Mouse (Mus musculus) spleen, postnatal 4 days (tissue): ENCODE measurements around the gene Taf6.
"Not testable (repeated sequence)": the region's sequence is repeated elsewhere in the genome, so short reads cannot be mapped to it uniquely, and the experiment has no call there.

Experiments
- DNase-seq, 2 experiments: peaks; one replicate each; pipeline ENCODE4 v3.0.0; 2022; ENCODE audit warnings: low spot score in 2 of 2

Taf6 gene

DNA sequence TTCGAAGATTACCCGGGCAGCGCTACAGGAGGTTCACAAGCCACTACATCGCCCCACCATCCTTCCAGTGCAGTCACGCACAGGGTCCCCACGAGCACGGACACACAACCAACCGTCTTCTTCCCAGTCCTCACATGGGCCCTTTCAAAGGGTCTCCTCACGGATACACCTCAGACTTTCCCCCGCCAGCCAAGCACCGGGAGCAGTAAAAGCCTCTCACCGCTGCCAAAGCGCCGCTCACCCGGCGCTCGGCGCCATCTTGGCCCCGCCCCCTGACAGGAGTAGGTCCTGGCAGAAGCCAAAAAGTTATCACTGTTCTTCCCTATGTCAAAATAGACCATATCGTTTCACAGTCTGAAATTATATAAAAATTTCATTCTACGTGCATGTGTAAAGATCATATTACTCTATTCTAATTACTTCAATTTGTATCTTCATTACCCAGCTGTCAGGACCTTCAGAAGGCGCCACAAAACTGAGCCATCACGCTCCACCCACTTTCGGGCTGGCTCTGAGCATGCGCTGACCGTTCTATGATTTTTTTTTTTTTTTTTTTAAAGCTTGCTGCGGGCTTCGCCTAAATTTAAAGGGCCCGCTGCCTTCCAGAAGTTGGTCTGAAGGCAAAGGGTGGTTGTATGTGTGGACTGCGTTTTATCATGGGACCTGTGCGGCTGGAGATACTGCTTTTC lies at the start of gene Taf6, which contains the start of gene Cnpy4:
Gene Taf6, minus strand, starts transcription at position 502 of the 689 bp plus-strand sequence.
Gene Cnpy4, plus strand, starts transcription at position 536 of the 689 bp plus-strand sequence.
- DNase-seq, result peak; percentile 85 to 93

DNA sequence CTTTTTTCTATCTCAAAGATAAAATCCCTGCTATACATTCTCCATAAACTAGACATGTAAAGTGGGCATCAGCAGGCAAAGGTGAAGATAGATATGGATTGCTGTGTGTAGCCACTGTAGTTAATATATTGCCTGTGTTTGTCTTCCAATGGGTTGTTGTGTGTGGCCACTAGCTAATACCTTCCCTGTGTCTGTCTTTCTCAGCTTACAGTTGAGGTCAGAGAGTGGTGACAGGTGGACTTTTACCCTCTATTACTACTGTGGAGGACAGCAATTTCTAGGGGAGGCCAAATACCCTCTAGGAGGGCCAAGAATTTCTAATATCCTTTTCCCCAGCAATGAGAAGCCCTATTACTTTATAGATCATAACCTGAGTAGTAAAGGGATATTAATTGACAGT lies 47.0 kb upstream of the Taf6 start:
- DNase-seq, result no peak

DNA sequence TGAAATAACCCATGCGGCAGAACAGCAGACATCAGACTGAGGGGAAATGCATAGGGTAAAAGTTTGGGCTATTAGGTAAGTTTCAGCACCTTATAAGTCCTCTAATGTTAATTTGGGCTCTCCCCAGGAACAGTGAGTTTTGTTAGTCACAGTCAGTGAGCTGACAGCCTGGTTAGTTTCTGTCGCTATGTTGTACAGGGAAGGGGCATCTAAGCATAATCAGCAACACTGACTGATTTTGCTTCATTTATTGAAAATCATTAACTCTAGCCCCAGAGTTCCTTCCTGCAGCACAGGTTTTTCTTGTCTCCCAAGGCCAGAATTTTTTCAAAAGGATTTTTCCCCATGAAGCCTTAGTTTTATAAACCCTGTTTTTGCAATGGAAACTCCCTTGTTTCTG lies 46.5 kb upstream of the Taf6 start:
- DNase-seq, result no peak

DNA sequence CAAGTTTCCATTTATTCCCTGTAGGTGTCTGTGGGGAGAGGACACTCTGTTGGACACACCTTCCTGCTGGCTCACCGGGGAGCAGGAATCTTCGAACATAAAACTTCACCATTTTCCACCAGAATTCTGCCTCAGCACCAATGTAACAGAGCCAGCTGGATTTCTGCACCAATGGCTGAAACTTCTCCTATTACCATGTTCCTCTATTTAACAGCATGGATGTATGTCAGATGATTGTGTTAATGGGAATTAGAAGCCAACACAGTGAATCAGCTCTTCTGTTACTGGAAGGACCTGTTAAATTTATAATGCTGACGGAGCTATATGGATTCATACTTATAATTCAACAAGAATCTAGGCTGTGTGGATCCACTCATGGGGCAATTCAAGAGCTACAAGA lies 42.3 kb upstream of the Taf6 start:
- no peak for DNase-seq

DNA sequence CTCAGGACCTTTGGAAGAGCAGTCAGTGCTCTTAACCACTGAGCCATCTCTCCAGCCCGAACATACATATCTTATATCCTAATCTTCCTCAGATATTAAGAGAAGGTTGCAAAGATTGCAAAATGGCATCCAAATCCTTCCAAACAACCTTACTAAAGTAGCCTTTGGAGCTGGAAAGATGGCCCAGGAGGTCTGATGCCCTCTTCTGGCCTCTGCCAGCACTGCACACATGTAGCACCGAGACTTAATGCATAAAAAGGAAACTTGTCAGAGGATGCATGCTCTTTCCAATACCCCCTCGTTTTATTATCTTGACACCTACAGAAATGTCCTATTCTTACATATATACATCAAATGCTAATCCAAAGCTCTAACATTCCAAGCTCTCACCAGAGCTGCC lies 40.8 kb upstream of the Taf6 start:
- DNase-seq, result peak; percentile 41 to 80

DNA sequence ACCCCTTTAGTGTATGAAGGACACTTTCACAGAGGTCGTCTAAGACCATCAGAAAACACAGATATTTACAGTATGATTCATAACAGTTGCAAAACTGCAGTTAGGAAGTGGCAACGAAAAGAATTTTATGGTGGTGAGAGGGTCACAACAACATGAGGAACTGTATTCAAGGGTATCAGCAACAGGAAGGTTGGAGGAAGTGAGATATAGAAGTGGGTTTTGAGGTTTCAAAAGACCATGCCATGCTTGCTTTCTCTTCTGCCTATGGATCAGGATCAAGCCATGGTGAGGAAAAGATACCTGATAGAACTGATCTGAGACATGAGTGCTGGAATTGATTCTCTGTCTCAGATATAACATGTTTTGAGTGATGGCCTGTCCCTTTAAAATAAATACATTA lies 40.1 kb upstream of the Taf6 start:
- DNase-seq, result no peak

DNA sequence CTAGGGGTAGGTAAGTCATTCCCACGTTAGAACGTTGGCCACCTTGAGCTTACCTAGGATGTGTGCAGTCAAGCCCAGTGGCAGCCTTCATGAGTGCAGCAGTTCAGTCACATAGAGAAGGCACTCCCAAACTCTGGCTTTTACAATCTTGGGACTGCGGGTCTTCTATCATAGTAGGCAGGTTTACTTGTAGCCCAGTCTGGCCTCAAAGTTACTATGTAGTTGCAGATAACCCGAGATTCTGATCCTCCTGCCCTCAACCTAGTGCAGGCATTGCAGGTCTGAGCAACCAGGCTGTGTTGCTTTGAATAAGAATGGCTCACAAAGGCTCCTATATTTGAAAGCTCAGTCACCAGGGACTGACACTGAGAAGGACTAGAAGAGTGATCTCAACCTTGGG lies 39.2 kb upstream of the Taf6 start:
- no peak for DNase-seq

DNA sequence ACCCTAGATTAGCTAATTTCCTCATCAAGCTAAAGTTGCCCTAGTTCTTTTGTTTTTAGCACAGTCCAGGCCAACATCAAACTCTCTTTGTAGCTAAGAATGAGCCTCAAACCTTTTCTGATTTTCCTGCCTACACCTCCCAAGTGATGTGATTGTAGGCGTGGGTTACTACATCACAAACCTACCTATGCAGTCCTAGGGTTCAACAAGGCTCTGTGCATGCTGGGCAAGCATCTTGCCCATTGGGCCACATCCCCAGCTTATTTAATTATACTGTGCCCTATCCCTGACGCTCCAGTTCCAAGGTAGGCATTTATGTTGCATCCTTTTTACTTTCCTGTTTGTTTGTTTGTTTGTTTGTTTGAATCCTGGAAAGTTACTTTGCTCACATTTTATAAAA lies 38.4 kb upstream of the Taf6 start, which contains the start of gene Nxpe5:
Gene Nxpe5, plus strand, starts transcription at position 199 of the 400 bp plus-strand sequence.
- no peak for DNase-seq

DNA sequence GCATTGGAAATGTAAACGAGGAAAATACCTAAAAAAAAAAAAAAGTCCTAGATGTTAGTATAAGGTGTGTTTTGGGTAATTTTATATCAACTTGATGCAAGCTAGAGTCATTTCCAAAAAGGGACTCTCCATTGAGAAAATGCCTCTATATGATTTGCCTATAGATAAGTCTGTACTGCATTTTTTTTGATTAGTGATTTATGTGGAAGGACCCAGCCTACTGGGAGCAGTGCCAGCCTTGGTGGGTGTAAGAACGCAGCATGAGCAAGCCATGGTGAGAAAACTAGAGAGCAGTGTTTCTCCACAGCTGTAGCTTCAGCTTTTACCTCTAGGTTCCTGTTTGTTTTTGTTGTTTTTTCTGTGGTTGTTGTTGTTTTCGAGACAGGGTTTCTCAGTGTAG lies 36.0 kb upstream of the Taf6 start:
- no peak for DNase-seq

DNA sequence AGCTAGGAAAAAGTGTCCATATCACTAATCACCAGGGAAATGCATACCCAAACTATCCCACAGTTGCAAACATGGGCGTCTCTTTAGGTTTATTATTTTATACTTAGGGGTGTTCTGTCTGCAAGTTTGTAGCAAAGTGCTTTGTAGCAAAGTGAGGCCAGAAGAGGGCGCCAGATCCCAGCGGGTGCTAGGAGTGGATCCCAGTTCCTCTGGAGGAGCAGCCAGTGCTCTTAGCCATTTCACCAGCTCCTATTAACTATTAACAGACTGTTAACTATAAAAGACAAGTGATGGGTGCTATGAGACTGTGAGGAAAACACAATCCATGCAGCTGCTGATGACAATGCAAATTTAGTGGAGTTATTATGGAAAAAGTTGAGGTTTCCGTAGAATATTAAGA lies 34.9 kb upstream of the Taf6 start:
- peak; percentile 80 to 95 for DNase-seq

DNA sequence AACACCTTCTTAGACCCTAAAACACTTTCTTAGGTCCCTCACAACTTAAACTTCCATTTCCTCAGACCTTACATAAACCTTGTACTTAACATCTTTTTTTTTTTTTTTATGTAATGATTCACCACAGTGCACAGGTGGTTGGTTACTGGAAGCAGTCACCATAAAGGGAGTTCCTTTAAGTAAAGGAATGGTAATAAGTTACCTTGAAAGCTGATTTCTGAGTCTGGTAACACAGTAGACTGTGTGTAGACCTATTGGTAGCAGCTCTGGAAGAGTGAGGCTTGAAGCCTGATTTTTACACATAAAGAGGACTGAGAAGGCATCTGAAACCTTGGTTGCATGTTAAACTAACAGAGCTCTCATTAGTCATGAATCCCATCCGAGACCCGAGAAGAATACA lies 32.6 kb upstream of the Taf6 start:
- DNase-seq, result no peak

DNA sequence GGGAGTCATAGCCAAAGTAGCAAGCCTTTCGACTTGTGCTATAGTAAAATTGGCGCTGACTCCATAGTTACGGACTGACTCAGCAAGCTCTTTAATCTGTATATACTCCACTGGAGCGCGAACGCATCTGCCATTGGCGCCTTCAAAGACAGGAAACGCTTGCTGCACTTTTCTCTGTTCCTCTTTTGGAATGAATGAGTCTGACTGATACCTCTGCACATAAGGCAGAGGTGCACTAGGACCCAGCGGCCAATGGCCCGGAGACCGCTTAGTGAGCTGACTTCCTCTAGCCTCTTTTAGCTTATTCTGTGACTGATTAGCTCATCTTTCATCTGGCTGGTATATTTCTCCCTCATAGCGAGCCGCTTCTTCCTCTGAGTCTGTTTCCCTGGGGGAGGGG lies 29.4 kb upstream of the Taf6 start:
- DNase-seq, result not testable (repeated sequence)

DNA sequence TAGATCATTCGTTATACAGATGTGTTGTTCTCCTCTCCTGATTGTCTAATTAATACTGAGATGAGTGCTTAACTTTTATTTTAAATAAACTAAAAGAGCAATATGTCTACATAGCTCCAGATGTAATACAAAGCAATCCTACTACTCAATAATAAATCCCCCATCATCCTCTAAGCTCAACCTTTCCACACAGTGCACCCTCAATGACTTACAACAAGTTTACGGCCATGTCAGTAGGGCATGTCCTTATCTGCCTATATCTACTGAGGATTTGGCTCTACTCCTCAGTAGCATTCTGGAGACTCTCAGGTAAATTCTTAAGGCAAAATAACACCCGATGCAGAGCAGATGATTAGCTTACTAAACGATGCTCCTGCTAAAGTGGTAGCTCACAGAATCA lies 20.6 kb upstream of the Taf6 start:
- no peak for DNase-seq

DNA sequence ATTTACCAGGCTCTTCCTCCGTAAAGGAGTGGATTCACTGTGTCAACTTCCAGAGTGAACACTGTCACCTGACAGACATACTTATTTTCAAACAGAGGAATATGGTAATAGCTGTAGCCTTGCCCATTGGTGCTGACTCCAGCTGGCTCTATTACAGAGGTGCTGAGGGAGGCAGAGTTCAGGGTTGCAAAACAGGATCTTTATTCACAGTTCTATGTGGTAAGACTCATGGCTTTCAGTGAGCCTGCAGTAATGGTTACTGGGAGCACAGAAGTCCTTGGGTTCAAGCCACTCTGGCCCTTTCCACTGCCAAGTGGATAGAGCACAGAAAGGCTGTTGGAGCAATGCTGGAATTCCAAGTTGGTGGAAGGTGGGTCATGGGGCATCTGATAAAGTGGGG lies 20.0 kb upstream of the Taf6 start:
- no peak for DNase-seq

DNA sequence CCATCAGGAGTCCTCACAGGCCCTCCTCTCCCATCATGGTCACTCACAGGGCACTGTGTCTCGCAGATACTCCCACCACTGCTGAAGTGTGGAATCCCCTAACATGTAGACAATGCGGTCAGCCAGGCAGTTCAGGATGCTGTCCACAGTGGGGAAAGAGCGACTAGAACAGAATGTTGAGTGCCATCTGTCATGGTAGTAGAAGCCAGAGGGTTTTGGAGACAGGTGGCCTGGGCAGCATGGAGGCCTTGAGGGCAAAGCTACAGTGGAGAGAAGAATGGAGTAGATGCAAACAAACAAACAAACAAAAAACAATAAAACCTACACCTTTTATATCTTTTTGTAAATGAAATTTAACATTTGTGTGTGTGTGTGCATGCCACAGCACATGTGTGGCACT lies 14.8 kb upstream of the Taf6 start:
- no peak for DNase-seq

DNA sequence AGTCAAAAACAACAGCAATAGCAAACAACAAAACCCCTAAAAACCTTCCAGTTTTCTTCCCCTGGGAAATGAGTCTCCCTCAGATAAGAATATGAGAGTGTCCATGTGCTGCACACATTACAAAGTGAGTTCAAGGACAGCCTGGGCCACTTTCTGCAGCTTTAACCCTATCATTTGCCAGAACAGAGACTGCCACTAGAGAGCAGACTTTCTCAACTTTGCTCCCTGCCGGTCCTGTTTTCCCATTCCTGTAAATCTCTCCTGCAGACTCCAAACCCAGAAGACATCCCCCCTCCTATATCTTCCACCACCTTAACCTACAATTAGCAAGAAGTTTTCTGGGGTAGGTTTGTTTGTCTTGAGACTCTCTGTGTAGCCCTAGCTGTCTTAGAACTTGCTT lies 12.3 kb upstream of the Taf6 start:
- no peak for DNase-seq

DNA sequence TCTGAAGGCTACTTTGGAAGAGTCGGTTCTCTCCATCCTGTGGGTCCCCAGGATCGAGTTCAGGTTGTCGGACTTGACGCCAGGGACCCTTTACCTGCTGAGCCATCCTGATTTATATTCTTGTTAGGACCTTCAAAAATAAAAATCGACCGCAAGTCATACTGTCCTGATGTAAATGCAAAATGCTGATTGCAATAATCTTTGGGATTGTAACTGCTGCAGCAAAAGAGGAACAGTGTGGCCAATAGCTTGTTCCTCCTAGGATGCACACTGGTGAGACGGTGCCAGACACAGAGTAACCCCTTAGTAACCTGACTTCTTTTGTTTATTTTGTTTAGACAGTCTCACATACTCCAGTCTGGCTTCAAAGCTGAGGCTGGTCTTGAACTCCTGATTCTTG lies 8.2 kb upstream of the Taf6 start:
- DNase-seq, result no peak

DNA sequence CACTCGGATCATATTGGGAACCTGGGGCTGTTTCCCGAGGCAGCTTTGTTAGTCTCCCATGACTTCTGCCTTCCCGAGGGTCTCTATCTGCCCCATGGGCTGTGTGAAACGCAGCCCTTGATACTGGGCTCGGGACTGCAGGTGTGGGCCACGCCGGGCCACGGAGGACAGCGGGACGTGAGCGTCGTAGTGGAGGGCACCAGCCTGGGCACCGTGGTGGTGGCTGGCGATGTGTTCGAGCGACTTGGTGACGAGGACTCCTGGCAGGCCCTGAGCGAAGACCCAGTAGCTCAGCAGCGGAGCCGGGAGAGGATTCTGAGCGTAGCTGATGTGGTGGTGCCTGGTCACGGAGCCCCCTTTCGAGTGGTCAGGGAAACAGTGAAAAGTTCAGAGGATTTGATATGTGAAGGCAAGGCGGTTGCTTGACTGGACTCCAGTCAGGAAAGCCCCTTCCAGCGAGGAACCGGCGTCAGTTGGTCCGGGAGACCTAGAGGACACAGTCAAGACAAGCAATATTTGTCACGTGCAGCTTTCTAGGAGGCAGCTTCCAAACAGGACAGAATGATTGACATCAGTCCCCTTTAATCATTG lies 7.6 kb upstream of the Taf6 start:
- DNase-seq, result peak in 1 of 2 experiments; percentile 77

DNA sequence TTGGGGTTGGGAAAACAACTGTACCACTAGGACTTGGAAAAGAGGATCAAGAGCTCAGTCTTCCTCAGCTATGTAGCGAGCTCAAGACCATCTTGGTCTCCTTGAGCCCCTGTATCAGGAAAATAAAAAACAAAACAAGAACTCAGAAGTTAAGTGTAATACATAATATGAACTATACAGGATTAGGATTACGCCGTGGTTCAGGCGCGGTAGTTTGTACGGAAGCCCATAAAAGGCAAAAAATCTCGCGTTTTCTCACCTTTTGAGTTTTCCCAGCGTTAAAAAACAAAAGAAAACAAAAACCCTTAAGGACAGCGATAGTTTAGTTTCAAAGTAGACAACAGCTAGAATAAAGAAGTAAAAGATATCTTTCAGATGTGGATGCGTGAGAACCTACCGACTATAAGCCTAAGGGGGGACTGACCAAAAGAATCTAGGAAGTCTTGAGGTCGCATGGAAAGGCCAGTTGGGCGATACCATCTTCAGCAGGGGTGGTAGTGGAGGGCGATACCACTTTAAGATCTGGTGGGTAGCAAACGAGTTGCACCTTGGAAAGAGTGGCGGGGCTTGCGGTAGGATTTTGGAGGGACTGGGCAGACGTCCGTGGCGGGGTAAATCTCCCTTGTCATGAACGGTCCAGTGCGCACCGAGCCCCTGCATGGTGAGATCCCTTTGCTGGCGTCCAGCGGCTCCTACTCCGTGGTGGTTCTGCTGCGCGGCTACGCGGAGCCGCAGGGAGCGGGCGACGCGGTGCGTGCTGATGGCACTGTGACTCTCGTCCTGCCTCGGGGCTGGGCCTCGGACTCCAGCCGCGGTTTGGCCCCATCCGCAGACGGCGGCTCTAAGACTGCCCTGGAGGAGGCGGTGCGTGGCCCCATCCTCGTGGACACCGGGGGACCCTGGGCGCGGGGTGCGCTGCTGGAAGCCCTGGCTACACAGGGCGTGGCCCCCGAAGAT lies 6.8 kb upstream of the Taf6 start, which contains the start of gene Mblac1:
Gene Mblac1, plus strand, starts transcription at position 544 of the 957 bp plus-strand sequence.
- peak; percentile 84 to 90 for DNase-seq

DNA sequence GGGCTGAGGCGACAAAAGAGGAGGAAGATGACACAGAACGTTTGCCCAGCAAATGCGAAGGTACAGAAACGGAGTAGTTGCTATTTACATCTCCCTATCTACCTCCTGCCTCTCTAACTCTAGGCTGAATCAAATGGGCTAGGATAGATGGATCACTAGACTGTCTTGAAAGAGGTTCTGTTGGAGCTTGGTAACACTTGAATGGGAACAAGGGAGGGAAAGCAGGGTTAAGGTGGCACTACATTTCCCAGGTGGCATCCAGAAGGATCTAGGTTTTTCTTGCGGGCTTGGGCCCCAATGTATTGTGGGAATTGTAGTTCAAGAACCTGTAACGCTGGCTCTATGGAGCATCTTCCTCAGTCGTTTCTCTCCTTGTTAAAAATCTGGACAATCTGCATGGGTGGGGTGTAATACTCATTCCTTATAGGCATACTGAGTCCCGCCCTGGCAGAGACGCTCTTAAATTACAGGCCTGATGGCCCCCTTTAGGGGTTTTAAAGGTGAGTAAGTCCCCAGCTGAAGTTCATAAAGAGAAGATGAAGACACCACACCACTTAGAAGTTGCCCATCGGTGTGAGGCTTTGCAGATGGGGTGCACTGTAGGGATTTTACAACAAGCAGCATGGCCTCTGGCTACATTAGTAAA lies 533 bp upstream of the Taf6 start:
- peak; percentile 65 to 72 for DNase-seq

DNA sequence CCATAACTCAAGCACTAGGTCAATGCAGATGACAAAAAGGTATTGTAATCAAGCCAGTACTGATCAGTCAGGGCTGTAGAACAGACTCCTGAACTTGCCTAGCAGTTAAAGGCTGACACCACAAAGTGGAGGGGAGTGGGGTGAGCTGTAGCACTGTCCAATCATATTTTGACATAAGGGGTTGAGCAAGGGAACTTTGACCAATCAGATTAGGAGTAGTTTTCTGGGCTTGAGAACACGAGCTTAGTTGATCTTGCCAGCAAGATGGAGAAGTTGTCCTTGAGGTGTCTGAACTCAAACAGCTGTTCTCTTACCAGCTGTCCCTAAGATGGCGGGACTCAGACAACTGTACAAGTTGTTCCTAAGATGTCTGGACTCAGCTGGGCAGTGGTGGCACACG lies 14.0 kb downstream of the Taf6 start:
- DNase-seq, result no peak
